Mouse (Mus musculus): ENCODE results near the gene Cald1. TPM values are rescaled to one million over a fixed set of nuclear protein-coding genes. Genes with fewer than 3 reads are reported as not detected.
A peak's percentile ranks its signal among the peaks of the same experiment; 100 is the strongest.

Cald1 gene
- polyA plus RNA-seq, 1 experiment from 2014 or later = 239 TPM

GRCm38 (mm10) chr6:34565176-34565880, 33.0 kb upstream of the Cald1 start:
- no peak for TF ChIP-seq CTCF (IDR thresholded peaks at IDR 0.05; ENCODE audit: low read depth)
- Histone ChIP-seq H3K9ac (ENCODE audit: low read depth, low read length) (no peak overlapping the region), H3K36me3 (ENCODE audit: control insufficient read depth, insufficient read depth) (no peaks in the 10 kb centered on the region), H3K4me3 (ENCODE audit: low read depth, low read length) (no peak overlapping the region), H3K4me1 (replicated peaks; ENCODE audit: control insufficient read depth, insufficient read depth, low read length) (no peaks in the 10 kb centered on the region), H3K4me2 (replicated peaks; ENCODE audit: low read depth) (no peak overlapping the region), H3K27ac (ENCODE audit: low read depth, low read length) (no peak overlapping the region), H3K9me3 (ENCODE audit: control insufficient read depth) (no peaks in the 10 kb centered on the region), H3K27me3 (replicated peaks; ENCODE audit: control insufficient read depth, insufficient read depth, low read length) (no peaks in the 10 kb centered on the region)
- WGBS = 82% methylated on average over 7 of the region's 7 CpGs
- ATAC-seq = no peak

- H3K9me3 ChIP-seq (ENCODE audit: control insufficient read depth) = no peaks in the 10 kb centered on the region
- no peaks in the 10 kb centered on the region for H3K27me3 ChIP-seq (replicated peaks; ENCODE audit: control insufficient read depth, insufficient read depth, low read length)
- no peak overlapping the region for H3K27ac ChIP-seq (ENCODE audit: low read depth, low read length)
- no peak overlapping the region for H3K9ac ChIP-seq (ENCODE audit: low read depth, low read length)
- H3K4me1 ChIP-seq (replicated peaks; ENCODE audit: control insufficient read depth, insufficient read depth, low read length) = no peaks in the 10 kb centered on the region
- no peaks in the 10 kb centered on the region for H3K36me3 ChIP-seq (ENCODE audit: control insufficient read depth, insufficient read depth)
- H3K4me2 ChIP-seq (replicated peaks; ENCODE audit: low read depth) = no peak overlapping the region
- TF ChIP-seq CTCF (IDR thresholded peaks at IDR 0.05; ENCODE audit: low read depth) = no peak
- 35% methylated on average over 5 of the region's 5 CpGs for WGBS
- no peak overlapping the region for H3K4me3 ChIP-seq (ENCODE audit: low read depth, low read length)
- ATAC-seq = peak; percentile 84
Measured at GRCm38 (mm10) chr6:34567298-34567697, 31.0 kb upstream of the Cald1 start.

GRCm38 (mm10) chr6:34579504-34580068, 18.7 kb upstream of the Cald1 start:
- WGBS = 45% methylated on average over 6 of the region's 6 CpGs
- Histone ChIP-seq H3K4me3 (ENCODE audit: low read depth, low read length) (no peak overlapping the region), H3K27me3 (replicated peaks; ENCODE audit: control insufficient read depth, insufficient read depth, low read length) (no peaks in the 10 kb centered on the region), H3K4me1 (replicated peaks; ENCODE audit: control insufficient read depth, insufficient read depth, low read length) (no peaks in the 10 kb centered on the region), H3K9ac (ENCODE audit: low read depth, low read length) (no peak overlapping the region), H3K36me3 (ENCODE audit: control insufficient read depth, insufficient read depth) (no peaks in the 10 kb centered on the region), H3K9me3 (ENCODE audit: control insufficient read depth) (no peaks in the 10 kb centered on the region), H3K27ac (ENCODE audit: low read depth, low read length) (no peak overlapping the region), H3K4me2 (replicated peaks; ENCODE audit: low read depth) (no peak overlapping the region)
- TF ChIP-seq CTCF (IDR thresholded peaks at IDR 0.05; ENCODE audit: low read depth) = no peak
- ATAC-seq = no peak

- no peak for ATAC-seq
- H3K4me2 ChIP-seq (replicated peaks; ENCODE audit: low read depth) = no peak overlapping the region
- H3K27me3 ChIP-seq (replicated peaks; ENCODE audit: control insufficient read depth, insufficient read depth, low read length) = no peaks in the 10 kb centered on the region
- H3K9me3 ChIP-seq (ENCODE audit: control insufficient read depth) = no peaks in the 10 kb centered on the region
- no peak overlapping the region for H3K9ac ChIP-seq (ENCODE audit: low read depth, low read length)
- no peak overlapping the region for H3K4me3 ChIP-seq (ENCODE audit: low read depth, low read length)
- WGBS = 45% methylated on average over 5 of the region's 5 CpGs
- no peak for TF ChIP-seq CTCF (IDR thresholded peaks at IDR 0.05; ENCODE audit: low read depth)
- no peak overlapping the region for H3K27ac ChIP-seq (ENCODE audit: low read depth, low read length)
- no peaks in the 10 kb centered on the region for H3K4me1 ChIP-seq (replicated peaks; ENCODE audit: control insufficient read depth, insufficient read depth, low read length)
- no peaks in the 10 kb centered on the region for H3K36me3 ChIP-seq (ENCODE audit: control insufficient read depth, insufficient read depth)
Measured at GRCm38 (mm10) chr6:34583365-34583764, 14.9 kb upstream of the Cald1 start.

GRCm38 (mm10) chr6:34588066-34588465, 10.2 kb upstream of the Cald1 start:
- Histone ChIP-seq H3K4me2 (replicated peaks; ENCODE audit: low read depth) (no peak overlapping the region), H3K36me3 (ENCODE audit: control insufficient read depth, insufficient read depth) (no peaks in the 10 kb centered on the region), H3K9me3 (ENCODE audit: control insufficient read depth) (no peaks in the 10 kb centered on the region), H3K4me3 (ENCODE audit: low read depth, low read length) (no peak overlapping the region), H3K4me1 (replicated peaks; ENCODE audit: control insufficient read depth, insufficient read depth, low read length) (no peaks in the 10 kb centered on the region), H3K9ac (ENCODE audit: low read depth, low read length) (no peak overlapping the region), H3K27me3 (replicated peaks; ENCODE audit: control insufficient read depth, insufficient read depth, low read length) (no peaks in the 10 kb centered on the region), H3K27ac (ENCODE audit: low read depth, low read length) (no peak overlapping the region)
- no peak for TF ChIP-seq CTCF (IDR thresholded peaks at IDR 0.05; ENCODE audit: low read depth)
- 54% methylated on average over 4 of the region's 4 CpGs for WGBS
- no peak for ATAC-seq

GRCm38 (mm10) chr6:34590716-34591115, 7.6 kb upstream of the Cald1 start:
- 97% methylated on average over 9 of the region's 9 CpGs for WGBS
- Histone ChIP-seq H3K9me3 (ENCODE audit: control insufficient read depth) (no peaks in the 10 kb centered on the region), H3K36me3 (ENCODE audit: control insufficient read depth, insufficient read depth) (no peaks in the 10 kb centered on the region), H3K27me3 (replicated peaks; ENCODE audit: control insufficient read depth, insufficient read depth, low read length) (no peaks in the 10 kb centered on the region), H3K27ac (ENCODE audit: low read depth, low read length) (no peak overlapping the region), H3K4me2 (replicated peaks; ENCODE audit: low read depth) (no peak overlapping the region), H3K9ac (ENCODE audit: low read depth, low read length) (no peak overlapping the region), H3K4me3 (ENCODE audit: low read depth, low read length) (no peak overlapping the region), H3K4me1 (replicated peaks; ENCODE audit: control insufficient read depth, insufficient read depth, low read length) (no peaks in the 10 kb centered on the region)
- ATAC-seq = no peak
- TF ChIP-seq CTCF (IDR thresholded peaks at IDR 0.05; ENCODE audit: low read depth) = no peak
